Mouse (Mus musculus) splenic B cell, adult 2 months (primary cell): ENCODE data around the gene Bcs1l.

Source experiments
- DNase-seq: peaks from one replicate; pipeline ENCODE4 v3.0.0-alpha.2; 2011; ENCODE audit warnings: low read depth, low spot score
- H3K27me3 ChIP-seq: 2 replicates; pipeline ENCODE4 v1.6.1; 2012; ENCODE audit warnings: mild to moderate bottlenecking, low read length, moderate library complexity, mixed read lengths; ENCODE audit not compliant: control insufficient read depth, poor library complexity, insufficient read depth, severe bottlenecking
- H3K36me3 ChIP-seq: 2 replicates; pipeline ENCODE4 v1.6.1; 2012; ENCODE audit warnings: mild to moderate bottlenecking, low read length, moderate library complexity, mixed read lengths; ENCODE audit not compliant: control insufficient read depth, poor library complexity, insufficient read depth, severe bottlenecking

The Bcs1l gene

GRCm38 (mm10) chr1:74587773-74588445 is at the start of gene Bcs1l, which contains the start of gene Zfp142:
Bcs1l (plus strand) TSS chr1:74588289.
Zfp142 (minus strand) TSS chr1:74588246.
- H3K27me3 ChIP-seq = no peaks in the 10 kb centered on the region
- H3K36me3 ChIP-seq = no peaks in the 10 kb centered on the region; the same call in 1 of the 2 replicates
- DNase-seq = peak; percentile 97

GRCm38 (mm10) chr1:74538650-74539049 is 49.4 kb upstream of the Bcs1l start:
- Histone ChIP-seq H3K36me3 (no peaks in the 10 kb centered on the region), H3K27me3 (no peaks in the 10 kb centered on the region)
- no peak for DNase-seq

GRCm38 (mm10) chr1:74542451-74542961 is 45.6 kb upstream of the Bcs1l start, which contains the start of gene Plcd4:
Plcd4 (plus strand) TSS chr1:74542888.
- no peak for DNase-seq
- H3K27me3 ChIP-seq = no peaks in the 10 kb centered on the region

GRCm38 (mm10) chr1:74544184-74544583 is 43.9 kb upstream of the Bcs1l start, which contains the start of gene Usp37:
Usp37 (minus strand) TSS chr1:74544284.
- Histone ChIP-seq H3K27me3 (no peaks in the 10 kb centered on the region), H3K36me3 (no peaks in the 10 kb centered on the region)
- DNase-seq = no peak

More at GRCm38 (mm10) chr1:74542451-74542961, 45.6 kb upstream of the Bcs1l start, which contains the start of gene Plcd4:
- H3K36me3 ChIP-seq = no peaks in the 10 kb centered on the region

- H3K27me3 ChIP-seq = no peaks in the 10 kb centered on the region
- no peaks in the 10 kb centered on the region for H3K36me3 ChIP-seq
- no peak for DNase-seq
Measured at GRCm38 (mm10) chr1:74559061-74559460, 29.0 kb upstream of the Bcs1l start.

- DNase-seq = no peak
- peaks cover 3% of the 10 kb centered on the region; the same call in 1 of the 2 replicates for H3K36me3 ChIP-seq
- H3K27me3 ChIP-seq = no peaks in the 10 kb centered on the region
Measured at GRCm38 (mm10) chr1:74565834-74566233, 22.3 kb upstream of the Bcs1l start.

- no peak for DNase-seq
- Histone ChIP-seq H3K36me3 (peaks cover 13% of the 10 kb centered on the region), H3K27me3 (no peaks in the 10 kb centered on the region)
Measured at GRCm38 (mm10) chr1:74569739-74570719, 18.1 kb upstream of the Bcs1l start.

- Histone ChIP-seq H3K27me3 (no peaks in the 10 kb centered on the region; the same call in 1 of the 2 replicates), H3K36me3 (peaks cover 7% of the 10 kb centered on the region)
- DNase-seq = no peak
Measured at GRCm38 (mm10) chr1:74582621-74583020, 5.5 kb upstream of the Bcs1l start.

GRCm38 (mm10) chr1:74584616-74585398 is 3.3 kb upstream of the Bcs1l start:
- H3K27me3 ChIP-seq = no peaks in the 10 kb centered on the region
- no peaks in the 10 kb centered on the region; the same call in none of the 2 replicates for H3K36me3 ChIP-seq
- no peak for DNase-seq

GRCm38 (mm10) chr1:74587233-74587772 is 786 bp upstream of the Bcs1l start:
- no peaks in the 10 kb centered on the region for H3K27me3 ChIP-seq
- no peaks in the 10 kb centered on the region; the same call in 1 of the 2 replicates for H3K36me3 ChIP-seq
- DNase-seq = no peak

- Histone ChIP-seq H3K36me3 (peaks cover 15% of the 10 kb centered on the region), H3K27me3 (no peaks in the 10 kb centered on the region)
- no peak for DNase-seq
Measured at GRCm38 (mm10) chr1:74594434-74594833, 6.3 kb downstream of the Bcs1l start.

GRCm38 (mm10) chr1:74600501-74601266 is 12.6 kb downstream of the Bcs1l start:
- Histone ChIP-seq H3K36me3 (peaks cover 7% of the 10 kb centered on the region; the same call in 1 of the 2 replicates), H3K27me3 (no peaks in the 10 kb centered on the region)
- no peak for DNase-seq

- Histone ChIP-seq H3K27me3 (no peaks in the 10 kb centered on the region), H3K36me3 (peaks cover 5% of the 10 kb centered on the region; the same call in 1 of the 2 replicates)
- peak; percentile 85 for DNase-seq
Measured at GRCm38 (mm10) chr1:74601267-74601962, 13.3 kb downstream of the Bcs1l start, which contains the start of the genes Rnf25 and Stk36. Rnf25 (minus strand) TSS chr1:74601397. Stk36 (plus strand) TSS chr1:74601445.
